Mouse (Mus musculus) kidney, adult 2 months (tissue): ENCODE measurements at regions not wholly inside any gene's neighbourhood (a gene's known extent, or its start where the extent isn't known, plus 50 kb on each side); places are given as distances from the start of the nearest gene placed in this dataset.
"Not testable (repeated sequence)": the region's sequence is repeated elsewhere in the genome, so short reads cannot be mapped to it uniquely, and the experiment has no call there.

Experiments
- DNase-seq: peaks from one replicate; pipeline ENCODE4 v3.0.0; 2021
- H3K27ac ChIP-seq: fragments of 200-500 bp; 2 replicates; pipeline ENCODE4 v1.5.1; 2012; ENCODE audit warnings: low read depth, low read length, control low read depth, inconsistent platforms; ENCODE audit not compliant: insufficient read depth
- H3K27me3 ChIP-seq: fragments of 200-500 bp; replicated peaks from 2 replicates; pipeline ENCODE4 v1.6.1; 2012; ENCODE audit warnings: mild to moderate bottlenecking, moderate library complexity, low read length, inconsistent platforms; ENCODE audit not compliant: control insufficient read depth, insufficient read depth
- H3K36me3 ChIP-seq: fragments of 200-500 bp; 2 replicates; pipeline ENCODE4 v1.6.1; 2012; ENCODE audit warnings: mild to moderate bottlenecking, moderate library complexity, low read length, inconsistent platforms; ENCODE audit not compliant: control insufficient read depth, insufficient read depth
- H3K4me1 ChIP-seq: fragments of 200-500 bp; 2 replicates; pipeline ENCODE4 v1.6.1; 2011; ENCODE audit warnings: low read length; ENCODE audit not compliant: control insufficient read depth, insufficient read depth
- H3K4me3 ChIP-seq: fragments of 200-500 bp; 2 replicates; pipeline ENCODE4 v1.5.1; 2011; ENCODE audit warnings: mild to moderate bottlenecking, low read depth, low read length, control low read depth; ENCODE audit not compliant: insufficient read depth
- CTCF ChIP-seq: fragments of 200-500 bp; conservative IDR thresholded peaks from 2 replicates; pipeline ENCODE4 v1.5.1; 2011; ENCODE audit warnings: low read depth, mild to moderate bottlenecking, control low read depth, low read length, moderate library complexity, mixed read lengths; ENCODE audit not compliant: insufficient read depth, insufficient read length
- POLR2A ChIP-seq: fragments of 200-500 bp; IDR thresholded peaks from one replicate; pipeline ENCODE4 v1.6.1; 2011; ENCODE audit warnings: low read depth, low read length, control low read depth
- WGBS: fragments of 180-500 bp; shearing (Covaris S2); methylation state at CpG from one replicate; pipeline ENCODE4 v1.1.7; 2018; 5-methylcytosine and 5-hydroxymethylcytosine counted together

- peak; percentile 2 for DNase-seq
- TF ChIP-seq POLR2A (no peak), CTCF (no peak)
- no peaks in the 10 kb centered on the region for H3K27me3 ChIP-seq
- no peak overlapping the region for H3K27ac ChIP-seq
- no peaks in the 10 kb centered on the region for H3K4me1 ChIP-seq
- 85% methylated on average over 8 of the region's 8 CpGs for WGBS
- H3K36me3 ChIP-seq, result no peaks in the 10 kb centered on the region
- H3K4me3 ChIP-seq, result no peak overlapping the region
These were observed 102.2 kb upstream of the Arsj start for GRCm38 (mm10) chr3:126261270-126261669.

- H3K27ac ChIP-seq, H3K27me3 ChIP-seq, H3K4me1 ChIP-seq, H3K4me3 ChIP-seq, DNase-seq, H3K36me3 ChIP-seq: not testable (repeated sequence)
These were observed 91.5 kb upstream of the Arsj start for GRCm38 (mm10) chr3:126272027-126272426.

- Histone ChIP-seq H3K4me3 (no peak overlapping the region), H3K36me3 (no peaks in the 10 kb centered on the region), H3K27ac (no peak overlapping the region), H3K27me3 (no peaks in the 10 kb centered on the region), H3K4me1 (no peaks in the 10 kb centered on the region)
- DNase-seq, result no peak
- TF ChIP-seq CTCF, result no peak
- no peak for TF ChIP-seq POLR2A
- 65% methylated on average over 3 of the region's 3 CpGs for WGBS
These were observed 89.9 kb upstream of the Arsj start for GRCm38 (mm10) chr3:126273566-126273965.

GRCm38 (mm10) chr3:126276008-126276700 lies 87.3 kb upstream of the Arsj start:
- no peak overlapping the region for H3K27ac ChIP-seq
- H3K4me1 ChIP-seq, result no peaks in the 10 kb centered on the region
- 78% methylated on average over 3 of the region's 3 CpGs for WGBS
- DNase-seq, result no peak
- no peak overlapping the region for H3K4me3 ChIP-seq
- no peaks in the 10 kb centered on the region for H3K27me3 ChIP-seq
- TF ChIP-seq POLR2A (no peak), CTCF (no peak)
- no peaks in the 10 kb centered on the region for H3K36me3 ChIP-seq

GRCm38 (mm10) chr3:126284294-126285090 lies 79.0 kb upstream of the Arsj start:
- H3K27me3 ChIP-seq, result no peaks in the 10 kb centered on the region
- 90% methylated on average over 7 of the region's 7 CpGs for WGBS
- H3K27ac ChIP-seq, result no peak overlapping the region
- no peaks in the 10 kb centered on the region for H3K36me3 ChIP-seq
- no peaks in the 10 kb centered on the region for H3K4me1 ChIP-seq
- no peak for TF ChIP-seq POLR2A
- TF ChIP-seq CTCF, result no peak
- H3K4me3 ChIP-seq, result no peak overlapping the region
- DNase-seq, result no peak

GRCm38 (mm10) chr3:126292259-126292658 lies 71.2 kb upstream of the Arsj start:
- H3K27ac ChIP-seq, result no peak overlapping the region
- no peak for TF ChIP-seq CTCF
- TF ChIP-seq POLR2A, result no peak
- DNase-seq, result no peak

GRCm38 (mm10) chr3:126292830-126293229 lies 70.7 kb upstream of the Arsj start:
- TF ChIP-seq CTCF (no peak), POLR2A (no peak)

More at GRCm38 (mm10) chr3:126292259-126292658, 71.2 kb upstream of the Arsj start:
- Histone ChIP-seq H3K4me3 (no peak overlapping the region), H3K36me3 (no peaks in the 10 kb centered on the region), H3K4me1 (no peaks in the 10 kb centered on the region), H3K27me3 (no peaks in the 10 kb centered on the region)
- WGBS, result 77% methylated on average over 5 of the region's 5 CpGs

More at GRCm38 (mm10) chr3:126292830-126293229, 70.7 kb upstream of the Arsj start:
- Histone ChIP-seq H3K4me1 (no peaks in the 10 kb centered on the region), H3K27me3 (no peaks in the 10 kb centered on the region), H3K4me3 (no peak overlapping the region), H3K36me3 (no peaks in the 10 kb centered on the region), H3K27ac (no peak overlapping the region)
- DNase-seq, result no peak
- WGBS, result 36% methylated on average over 1 of the region's 1 CpGs
